Mouse (Mus musculus): ENCODE measurements around the gene Gm44805.

- TF ChIP-seq CTCF (IDR thresholded peaks at IDR 0.05; ENCODE audit: control insufficient read depth, insufficient read depth, low read length) (no peak), POLR2A (IDR thresholded peaks at IDR 0.05; ENCODE audit: borderline replicate concordance, control insufficient read depth, low read depth, low read length) (no peak)
These were observed 17.3 kb downstream of the Gm44805 start for GRCm38 (mm10) chr7:19663940-19664339.

All from bone marrow, adult 2 months (tissue).